Mouse (Mus musculus) liver, embryonic 11.5 days (tissue): Measurements from ENCODE around the gene Smtnl2. TPM values are rescaled to one million over a fixed set of nuclear protein-coding genes. Genes with fewer than 3 reads are reported as not detected.

Experiments used
- ATAC-seq: fragments of 200-750 bp; cut with Nextera tagmentation; replicated peaks from 2 replicates; pipeline ENCODE4 v1.8.0; 2017; ENCODE audit warnings: moderate number of reproducible peaks, mild to moderate bottlenecking, moderate TSS enrichment, moderate library complexity; ENCODE audit not compliant: low FRiP score
- DNase-seq: peaks from one replicate; pipeline ENCODE4 v3.0.0-alpha.2; 2017; ENCODE audit warnings: low spot score
- H3K27ac ChIP-seq: fragments of 300-500 bp; sonication (generic); 2 replicates; pipeline ENCODE4 v1.5.1; 2014; ENCODE audit warnings: mild to moderate bottlenecking, low read depth, low read length, control low read depth
- H3K27me3 ChIP-seq: fragments of 300-500 bp; sonication (generic); replicated peaks from 2 replicates; pipeline ENCODE4 v1.6.1; 2014; ENCODE audit warnings: low read length, mixed read lengths; ENCODE audit not compliant: control insufficient read depth, insufficient read depth
- H3K36me3 ChIP-seq: fragments of 300-500 bp; sonication (generic); 2 replicates; pipeline ENCODE4 v1.6.1; 2014; ENCODE audit warnings: mild to moderate bottlenecking, low read length, moderate library complexity, mixed read lengths; ENCODE audit not compliant: control insufficient read depth, insufficient read depth
- H3K4me1 ChIP-seq: fragments of 300-500 bp; sonication (generic); replicated peaks from 2 replicates; pipeline ENCODE4 v1.6.1; 2014; ENCODE audit warnings: low read length, mixed read lengths; ENCODE audit not compliant: control insufficient read depth, insufficient read depth
- H3K4me2 ChIP-seq: fragments of 300-500 bp; sonication (generic); 2 replicates; pipeline ENCODE4 v1.6.1; 2014; ENCODE audit warnings: mild to moderate bottlenecking, control low read depth, moderate library complexity
- H3K4me3 ChIP-seq: fragments of 300-500 bp; sonication (generic); 2 replicates; pipeline ENCODE4 v1.5.1; 2014; ENCODE audit warnings: low read depth, low read length, control low read depth
- H3K9ac ChIP-seq: fragments of 300-500 bp; sonication (generic); 2 replicates; pipeline ENCODE4 v1.6.1; 2014; ENCODE audit warnings: low read depth, low read length, control low read depth
- H3K9me3 ChIP-seq: fragments of 300-500 bp; sonication (generic); 2 replicates; pipeline ENCODE4 v1.6.1; 2016; ENCODE audit warnings: low read length, inconsistent platforms, mixed read lengths; ENCODE audit not compliant: control insufficient read depth
- WGBS: fragments of 180-500 bp; shearing (Covaris S2); extraction: QIAGEN DNeasy Blood & Tissue Kit; methylation state at CpG from one replicate; pipeline ENCODE4 v1.1.7; 2014; 5-methylcytosine and 5-hydroxymethylcytosine counted together
- polyA plus RNA-seq: library from polyadenylated mRNA; unstranded; fragments of >200 nt; fragmentation: Nextera tagmentation; extraction: Ambion mirVana; gene quantifications from 2 replicates; pipeline ENCODE4 v1.2.1, GENCODE M21; 2014

Gene Smtnl2
- polyA plus RNA-seq, 1 experiment from 2014 or later: 24.8 TPM

- Histone ChIP-seq H3K27me3 (no peaks in the 10 kb centered on the region), H3K4me1 (no peaks in the 10 kb centered on the region), H3K4me2 (no peak overlapping the region), H3K36me3 (0 out of 2 replicates have a peak, but pooled peaks cover 3% of the 10 kb centered on the region), H3K4me3 (no peak overlapping the region), H3K27ac (no peak overlapping the region), H3K9me3 (no peaks in the 10 kb centered on the region), H3K9ac (no peak overlapping the region)
- no peak for DNase-seq
- WGBS: 83% methylated on average over 7 of the region's 7 CpGs
- no peak for ATAC-seq
These were observed 21.9 kb downstream of the Smtnl2 start for GRCm38 (mm10) chr11:72389407-72390142.

- Histone ChIP-seq H3K9me3 (no peaks in the 10 kb centered on the region), H3K27ac (no peak overlapping the region), H3K4me2 (no peak overlapping the region), H3K9ac (no peak overlapping the region), H3K27me3 (no peaks in the 10 kb centered on the region), H3K4me3 (no peak overlapping the region), H3K4me1 (no peaks in the 10 kb centered on the region), H3K36me3 (0 out of 2 replicates have a peak, but pooled peaks cover 2% of the 10 kb centered on the region)
- no peak for ATAC-seq
- no peak for DNase-seq
- WGBS: 90% methylated on average over 6 of the region's 6 CpGs
These were observed 23.4 kb downstream of the Smtnl2 start for GRCm38 (mm10) chr11:72388113-72388529.

GRCm38 (mm10) chr11:72379351-72379750, 32.2 kb downstream of the Smtnl2 start:
- 81% methylated on average over 4 of the region's 4 CpGs for WGBS
- H3K27me3 ChIP-seq: no peaks in the 10 kb centered on the region
- no peak overlapping the region for H3K4me3 ChIP-seq
- H3K4me1 ChIP-seq: no peaks in the 10 kb centered on the region
- no peak overlapping the region for H3K27ac ChIP-seq
- no peak overlapping the region for H3K4me2 ChIP-seq
- no peaks in the 10 kb centered on the region for H3K9me3 ChIP-seq
- H3K9ac ChIP-seq: no peak overlapping the region
- ATAC-seq: no peak
- no peaks in the 10 kb centered on the region for H3K36me3 ChIP-seq
- DNase-seq: no peak

GRCm38 (mm10) chr11:72378222-72378621, 33.3 kb downstream of the Smtnl2 start:
- H3K4me3 ChIP-seq: no peak overlapping the region
- WGBS: 71% methylated on average over 7 of the region's 7 CpGs
- no peak overlapping the region for H3K4me2 ChIP-seq
- no peak overlapping the region for H3K9ac ChIP-seq
- DNase-seq (no peak), ATAC-seq (no peak)
- H3K9me3 ChIP-seq: no peaks in the 10 kb centered on the region
- no peaks in the 10 kb centered on the region for H3K27me3 ChIP-seq
- no peaks in the 10 kb centered on the region for H3K36me3 ChIP-seq
- H3K4me1 ChIP-seq: no peaks in the 10 kb centered on the region
- H3K27ac ChIP-seq: no peak overlapping the region

- WGBS: 58% methylated on average over 2 of the region's 2 CpGs
- ATAC-seq: no peak
These were observed 35.0 kb downstream of the Smtnl2 start for GRCm38 (mm10) chr11:72376562-72376961.

GRCm38 (mm10) chr11:72369904-72370672, 41.4 kb downstream of the Smtnl2 start:
- 24% methylated on average over 12 of the region's 12 CpGs for WGBS
- Histone ChIP-seq H3K9ac (no peak overlapping the region), H3K4me1 (no peaks in the 10 kb centered on the region), H3K27me3 (0 out of 2 replicates have a peak, but pooled peaks cover 3% of the 10 kb centered on the region), H3K4me2 (no peak overlapping the region), H3K4me3 (no peak overlapping the region), H3K9me3 (no peaks in the 10 kb centered on the region), H3K36me3 (no peaks in the 10 kb centered on the region), H3K27ac (no peak overlapping the region)
- ATAC-seq (no peak), DNase-seq (no peak)

More at GRCm38 (mm10) chr11:72376562-72376961, 35.0 kb downstream of the Smtnl2 start:
- Histone ChIP-seq H3K36me3 (no peaks in the 10 kb centered on the region), H3K9me3 (no peaks in the 10 kb centered on the region), H3K4me2 (no peak overlapping the region), H3K27me3 (no peaks in the 10 kb centered on the region), H3K9ac (no peak overlapping the region), H3K27ac (no peak overlapping the region), H3K4me1 (no peaks in the 10 kb centered on the region), H3K4me3 (no peak overlapping the region)
- no peak for DNase-seq

- ATAC-seq: no peak
- no peak overlapping the region for H3K4me3 ChIP-seq
- no peak for DNase-seq
- no peaks in the 10 kb centered on the region for H3K4me1 ChIP-seq
- no peak overlapping the region for H3K4me2 ChIP-seq
- H3K27me3 ChIP-seq: 0 out of 2 replicates have a peak, but pooled peaks cover 3% of the 10 kb centered on the region
- no peak overlapping the region for H3K9ac ChIP-seq
- WGBS: 65% methylated on average over 11 of the region's 11 CpGs
- H3K9me3 ChIP-seq: no peaks in the 10 kb centered on the region
- H3K36me3 ChIP-seq: no peaks in the 10 kb centered on the region
- no peak overlapping the region for H3K27ac ChIP-seq
These were observed 43.4 kb downstream of the Smtnl2 start for GRCm38 (mm10) chr11:72367934-72368674.

- no peak overlapping the region for H3K9ac ChIP-seq
- no peaks in the 10 kb centered on the region for H3K9me3 ChIP-seq
- no peak overlapping the region for H3K27ac ChIP-seq
- WGBS: 80% methylated on average over 9 of the region's 9 CpGs
- no peak overlapping the region for H3K4me3 ChIP-seq
- H3K36me3 ChIP-seq: no peaks in the 10 kb centered on the region
- H3K4me2 ChIP-seq: no peak overlapping the region
- no peak for ATAC-seq
- no peaks in the 10 kb centered on the region for H3K4me1 ChIP-seq
- no peak for DNase-seq
- 0 out of 2 replicates have a peak, but pooled peaks cover 3% of the 10 kb centered on the region for H3K27me3 ChIP-seq
These were observed 45.4 kb downstream of the Smtnl2 start for GRCm38 (mm10) chr11:72366126-72366525.
